Mouse (Mus musculus) hindbrain, embryonic 16.5 days (tissue): ENCODE results near the gene Mtfr1l. TPM values are rescaled to one million over a fixed set of nuclear protein-coding genes. Genes with fewer than 3 reads are reported as not detected.

Source experiments
- ATAC-seq: fragments of 200-750 bp; cut with Nextera tagmentation; 2 replicates; pipeline ENCODE4 v1.8.0; 2017; ENCODE audit warnings: moderate TSS enrichment, moderate library complexity
- H3K27ac ChIP-seq: fragments of 300-500 bp; sonication (generic); 2 replicates; pipeline ENCODE4 v1.5.1; 2014; ENCODE audit warnings: low read depth, mild to moderate bottlenecking, control low read depth, low read length, moderate library complexity
- H3K27me3 ChIP-seq: fragments of 300-500 bp; sonication (generic); replicated peaks from 2 replicates; pipeline ENCODE4 v1.6.1; 2014; ENCODE audit warnings: low read length; ENCODE audit not compliant: control insufficient read depth, insufficient read depth
- H3K36me3 ChIP-seq: fragments of 300-500 bp; sonication (generic); 2 replicates; pipeline ENCODE4 v1.6.1; 2014; ENCODE audit warnings: mild to moderate bottlenecking, low read length, moderate library complexity, mixed read lengths; ENCODE audit not compliant: control insufficient read depth, insufficient read depth
- H3K4me1 ChIP-seq: fragments of 300-500 bp; sonication (generic); 2 replicates; pipeline ENCODE4 v1.6.1; 2014; ENCODE audit warnings: low read depth, low read length; ENCODE audit not compliant: control insufficient read depth, insufficient read depth
- H3K4me2 ChIP-seq: fragments of 300-500 bp; sonication (generic); 2 replicates; pipeline ENCODE4 v1.6.1; 2014; ENCODE audit warnings: mild to moderate bottlenecking, low read length, control low read depth, moderate library complexity
- H3K4me3 ChIP-seq: fragments of 300-500 bp; sonication (generic); 2 replicates; pipeline ENCODE4 v1.5.1; 2014; ENCODE audit warnings: mild to moderate bottlenecking, low read length, control low read depth, moderate library complexity
- H3K9ac ChIP-seq: fragments of 300-500 bp; sonication (generic); 2 replicates; pipeline ENCODE4 v1.6.1; 2014; ENCODE audit warnings: low read depth, mild to moderate bottlenecking, control low read depth, low read length, moderate library complexity
- H3K9me3 ChIP-seq: fragments of 300-500 bp; sonication (generic); 2 replicates; pipeline ENCODE4 v1.6.1; 2014; ENCODE audit warnings: mild to moderate bottlenecking, low read length, moderate library complexity; ENCODE audit not compliant: control insufficient read depth
- WGBS: fragments of 180-500 bp; shearing (Covaris S2); extraction: QIAGEN DNeasy Blood & Tissue Kit; methylation state at CpG from one replicate; pipeline ENCODE4 v1.1.7; 2014; 5-methylcytosine and 5-hydroxymethylcytosine counted together
- polyA plus RNA-seq: library from polyadenylated mRNA; unstranded; fragments of >200 nt; fragmentation: Nextera tagmentation; extraction: Ambion mirVana; gene quantifications from 2 replicates; pipeline ENCODE4 v1.2.1, GENCODE M21; 2015

The Mtfr1l gene
- polyA plus RNA-seq, 1 experiment from 2014 or later: 182 TPM

- no peaks in the 10 kb centered on the region for H3K27me3 ChIP-seq
- WGBS: 21% methylated on average over 15 of the region's 15 CpGs
Measured at GRCm38 (mm10) chr4:134512798-134513197, 22.4 kb downstream of the Mtfr1l start.

GRCm38 (mm10) chr4:134511730-134512129, 23.5 kb downstream of the Mtfr1l start:
- H3K4me1 ChIP-seq: peaks cover 6% of the 10 kb centered on the region
- no peak overlapping the region; the same call in 1 of the 2 replicates for H3K4me3 ChIP-seq
- no peak overlapping the region for H3K9ac ChIP-seq
- H3K27ac ChIP-seq: no peak overlapping the region
- H3K9me3 ChIP-seq: no peaks in the 10 kb centered on the region
- ATAC-seq: no peak
- H3K36me3 ChIP-seq: peaks cover 5% of the 10 kb centered on the region
- H3K27me3 ChIP-seq: no peaks in the 10 kb centered on the region; the same call in 1 of the 2 replicates
- H3K4me2 ChIP-seq: peak overlapping the region; percentile 96
- 80% methylated on average over 6 of the region's 6 CpGs for WGBS

More at GRCm38 (mm10) chr4:134512798-134513197, 22.4 kb downstream of the Mtfr1l start:
- H3K9me3 ChIP-seq: no peaks in the 10 kb centered on the region
- peak overlapping the region; percentile 27 for H3K4me2 ChIP-seq
- no peak for ATAC-seq
- no peak overlapping the region for H3K27ac ChIP-seq
- H3K9ac ChIP-seq: no peak overlapping the region
- peaks cover 2% of the 10 kb centered on the region for H3K36me3 ChIP-seq
- H3K4me1 ChIP-seq: peaks cover 6% of the 10 kb centered on the region
- no peak overlapping the region for H3K4me3 ChIP-seq

- H3K4me3 ChIP-seq: peak within 1 kb of the TSS; percentile 53
- H3K9me3 ChIP-seq: no peaks in the 10 kb centered on the region
- H3K9ac ChIP-seq: peak within 1 kb of the TSS; percentile 30
- no peaks in the 10 kb centered on the region; the same call in 1 of the 2 replicates for H3K27me3 ChIP-seq
- ATAC-seq: peak; percentile 96
- peaks cover 5% of the 10 kb centered on the region for H3K36me3 ChIP-seq
- peaks cover 6% of the 10 kb centered on the region for H3K4me1 ChIP-seq
- H3K27ac ChIP-seq: no peak within 1 kb of the TSS
- WGBS: under 1% methylated on average over 42 of the region's 42 CpGs
- H3K4me2 ChIP-seq: peak within 1 kb of the TSS; percentile 96
Measured at GRCm38 (mm10) chr4:134510845-134511411, 24.3 kb downstream of the Mtfr1l start, which contains the start of gene Aunip. Aunip (plus strand) TSS chr4:134510999.

- WGBS: 75% methylated on average over 4 of the region's 4 CpGs
- ATAC-seq: peak; percentile 13; the same call in 1 of the 2 replicates
- no peaks in the 10 kb centered on the region for H3K9me3 ChIP-seq
Measured at GRCm38 (mm10) chr4:134510396-134510795, 24.8 kb downstream of the Mtfr1l start.

GRCm38 (mm10) chr4:134506713-134507112, 28.5 kb downstream of the Mtfr1l start:
- Histone ChIP-seq H3K9me3 (no peaks in the 10 kb centered on the region), H3K4me3 (no peak overlapping the region), H3K27ac (no peak overlapping the region), H3K27me3 (no peaks in the 10 kb centered on the region; the same call in 1 of the 2 replicates), H3K4me1 (peaks cover 4% of the 10 kb centered on the region), H3K9ac (no peak overlapping the region), H3K36me3 (peaks cover 5% of the 10 kb centered on the region), H3K4me2 (no peak overlapping the region)
- 87% methylated on average over 19 of the region's 19 CpGs for WGBS
- no peak for ATAC-seq

More at GRCm38 (mm10) chr4:134510396-134510795, 24.8 kb downstream of the Mtfr1l start:
- no peaks in the 10 kb centered on the region; the same call in 1 of the 2 replicates for H3K27me3 ChIP-seq
- H3K4me1 ChIP-seq: peaks cover 6% of the 10 kb centered on the region
- peaks cover 5% of the 10 kb centered on the region for H3K36me3 ChIP-seq
- H3K9ac ChIP-seq: no peak overlapping the region
- peak overlapping the region; percentile 96 for H3K4me2 ChIP-seq
- no peak overlapping the region for H3K27ac ChIP-seq
- no peak overlapping the region; the same call in 1 of the 2 replicates for H3K4me3 ChIP-seq

- Histone ChIP-seq H3K36me3 (peaks cover 5% of the 10 kb centered on the region), H3K27ac (no peak overlapping the region), H3K4me1 (peaks cover under 1% of the 10 kb centered on the region), H3K9ac (no peak overlapping the region), H3K4me2 (no peak overlapping the region), H3K27me3 (no peaks in the 10 kb centered on the region; the same call in 1 of the 2 replicates), H3K9me3 (no peaks in the 10 kb centered on the region), H3K4me3 (no peak overlapping the region)
- ATAC-seq: no peak
- whole genome bisulfite sequencing: 83% methylated on average over 3 of the region's 4 CpGs
Measured at GRCm38 (mm10) chr4:134505966-134506594, 29.1 kb downstream of the Mtfr1l start.

- H3K4me1 ChIP-seq: no peaks in the 10 kb centered on the region
- H3K4me3 ChIP-seq: no peak overlapping the region
- ATAC-seq: no peak
- H3K9ac ChIP-seq: no peak overlapping the region
- peaks cover 5% of the 10 kb centered on the region for H3K36me3 ChIP-seq
- 90% methylated on average over 4 of the region's 4 CpGs for WGBS
- H3K4me2 ChIP-seq: no peak overlapping the region
- no peaks in the 10 kb centered on the region; the same call in 1 of the 2 replicates for H3K27me3 ChIP-seq
- H3K9me3 ChIP-seq: no peaks in the 10 kb centered on the region
- H3K27ac ChIP-seq: no peak overlapping the region
Measured at GRCm38 (mm10) chr4:134505303-134505789, 29.8 kb downstream of the Mtfr1l start.

GRCm38 (mm10) chr4:134503686-134504357, 31.4 kb downstream of the Mtfr1l start:
- no peak for ATAC-seq
- no peak overlapping the region for H3K4me2 ChIP-seq
- no peak overlapping the region for H3K9ac ChIP-seq
- H3K27me3 ChIP-seq: no peaks in the 10 kb centered on the region; the same call in 1 of the 2 replicates
- WGBS: 85% methylated on average over 4 of the region's 4 CpGs
- H3K4me3 ChIP-seq: no peak overlapping the region
- no peaks in the 10 kb centered on the region for H3K9me3 ChIP-seq
- H3K27ac ChIP-seq: no peak overlapping the region
- no peaks in the 10 kb centered on the region for H3K4me1 ChIP-seq
- H3K36me3 ChIP-seq: peaks cover 5% of the 10 kb centered on the region

GRCm38 (mm10) chr4:134501095-134501494, 34.1 kb downstream of the Mtfr1l start:
- no peaks in the 10 kb centered on the region for H3K36me3 ChIP-seq
- no peak for ATAC-seq
- H3K9ac ChIP-seq: no peak overlapping the region

More at GRCm38 (mm10) chr4:134501095-134501494, 34.1 kb downstream of the Mtfr1l start:
- Histone ChIP-seq H3K4me2 (no peak overlapping the region), H3K27ac (no peak overlapping the region), H3K27me3 (no peaks in the 10 kb centered on the region), H3K9me3 (no peaks in the 10 kb centered on the region), H3K4me1 (peaks cover 13% of the 10 kb centered on the region), H3K4me3 (no peak overlapping the region)
- 91% methylated on average over 6 of the region's 6 CpGs for WGBS
